Mouse (Mus musculus): ENCODE measurements around the gene Rerg. TPM values are rescaled to one million over a fixed set of nuclear protein-coding genes. Genes with fewer than 3 reads are reported as not detected.

Gene Rerg
- polyA plus RNA-seq, 1 experiment from 2014 or later: 31.9 TPM

- no peaks in the 10 kb centered on the region for H3K27me3 ChIP-seq
- no peaks in the 10 kb centered on the region for H3K9me3 ChIP-seq (replicated peaks)
- no peak overlapping the region for H3K27ac ChIP-seq (replicated peaks)
- no peak overlapping the region for H3K4me3 ChIP-seq (replicated peaks)
- ATAC-seq (ENCODE audit: insufficient number of reproducible peaks, low FRiP score, low TSS enrichment, low read depth): no peak
- WGBS: 75% methylated on average over 9 of the region's 9 CpGs
- H3K4me1 ChIP-seq: 0 out of 2 replicates have a peak, but pooled peaks cover under 1% of the 10 kb centered on the region
- no peak overlapping the region for H3K9ac ChIP-seq
- no peak overlapping the region for H3K4me2 ChIP-seq (replicated peaks)
- no peaks in the 10 kb centered on the region for H3K36me3 ChIP-seq
These were observed 98.8 kb downstream of the Rerg start for GRCm38 (mm10) chr6:137071466-137071865.

GRCm38 (mm10) chr6:137065506-137065905 lies 104.8 kb downstream of the Rerg start:
- Histone ChIP-seq H3K36me3 (no peaks in the 10 kb centered on the region), H3K4me2 (replicated peaks) (no peak overlapping the region), H3K27me3 (no peaks in the 10 kb centered on the region), H3K4me1 (peaks cover 16% of the 10 kb centered on the region), H3K9ac (no peak overlapping the region), H3K9me3 (replicated peaks) (no peaks in the 10 kb centered on the region), H3K4me3 (replicated peaks) (no peak overlapping the region), H3K27ac (replicated peaks) (no peak overlapping the region)
- no peak for ATAC-seq (ENCODE audit: insufficient number of reproducible peaks, low FRiP score, low TSS enrichment, low read depth)
- 84% methylated on average over 7 of the region's 7 CpGs for WGBS

- ATAC-seq (ENCODE audit: insufficient number of reproducible peaks, low FRiP score, low TSS enrichment, low read depth): no peak
- Histone ChIP-seq H3K9me3 (replicated peaks) (no peaks in the 10 kb centered on the region), H3K36me3 (no peaks in the 10 kb centered on the region), H3K27me3 (no peaks in the 10 kb centered on the region), H3K4me3 (replicated peaks) (no peak overlapping the region), H3K4me1 (peaks cover 18% of the 10 kb centered on the region), H3K9ac (no peak overlapping the region), H3K4me2 (replicated peaks) (no peak overlapping the region), H3K27ac (replicated peaks) (no peak overlapping the region)
- 87% methylated on average over 14 of the region's 14 CpGs for WGBS
These were observed 105.5 kb downstream of the Rerg start for GRCm38 (mm10) chr6:137064786-137065185.

GRCm38 (mm10) chr6:137063239-137063940 lies 106.9 kb downstream of the Rerg start:
- no peak for ATAC-seq (ENCODE audit: insufficient number of reproducible peaks, low FRiP score, low TSS enrichment, low read depth)
- H3K36me3 ChIP-seq: no peaks in the 10 kb centered on the region
- H3K9me3 ChIP-seq (replicated peaks): no peaks in the 10 kb centered on the region
- 0 out of 2 replicates have a peak overlapping the region, but pooled peaks have one; percentile 34 for H3K27ac ChIP-seq (replicated peaks)
- H3K4me1 ChIP-seq: peaks cover 18% of the 10 kb centered on the region
- no peak overlapping the region for H3K4me3 ChIP-seq (replicated peaks)
- no peak overlapping the region for H3K9ac ChIP-seq
- 65% methylated on average over 10 of the region's 10 CpGs for WGBS
- no peak overlapping the region for H3K4me2 ChIP-seq (replicated peaks)
- H3K27me3 ChIP-seq: no peaks in the 10 kb centered on the region

GRCm38 (mm10) chr6:137061880-137062531 lies 108.3 kb downstream of the Rerg start:
- H3K4me2 ChIP-seq (replicated peaks): no peak overlapping the region
- no peaks in the 10 kb centered on the region for H3K27me3 ChIP-seq
- peak overlapping the region; percentile 31 for H3K27ac ChIP-seq (replicated peaks)
- 63% methylated on average over 18 of the region's 18 CpGs for WGBS
- no peak overlapping the region for H3K4me3 ChIP-seq (replicated peaks)
- H3K36me3 ChIP-seq: no peaks in the 10 kb centered on the region
- H3K9ac ChIP-seq: no peak overlapping the region
- no peak for ATAC-seq (ENCODE audit: insufficient number of reproducible peaks, low FRiP score, low TSS enrichment, low read depth)
- H3K4me1 ChIP-seq: peaks cover 18% of the 10 kb centered on the region
- H3K9me3 ChIP-seq (replicated peaks): no peaks in the 10 kb centered on the region

- WGBS: 60% methylated on average over 5 of the region's 5 CpGs
- no peak overlapping the region for H3K9ac ChIP-seq
These were observed 109.7 kb downstream of the Rerg start for GRCm38 (mm10) chr6:137060595-137060994.

GRCm38 (mm10) chr6:137058257-137058656 lies 112.0 kb downstream of the Rerg start:
- Histone ChIP-seq H3K4me3 (replicated peaks) (no peak overlapping the region), H3K27me3 (no peaks in the 10 kb centered on the region), H3K9me3 (replicated peaks) (no peaks in the 10 kb centered on the region), H3K9ac (no peak overlapping the region), H3K27ac (replicated peaks) (no peak overlapping the region), H3K36me3 (peaks cover 4% of the 10 kb centered on the region; the same call in 1 of the 2 replicates), H3K4me2 (replicated peaks) (no peak overlapping the region), H3K4me1 (peaks cover 18% of the 10 kb centered on the region)
- WGBS: 89% methylated on average over 2 of the region's 2 CpGs
- no peak for ATAC-seq (ENCODE audit: insufficient number of reproducible peaks, low FRiP score, low TSS enrichment, low read depth)

More at GRCm38 (mm10) chr6:137060595-137060994, 109.7 kb downstream of the Rerg start:
- no peak for ATAC-seq (ENCODE audit: insufficient number of reproducible peaks, low FRiP score, low TSS enrichment, low read depth)
- H3K27me3 ChIP-seq: no peaks in the 10 kb centered on the region
- no peak overlapping the region for H3K4me2 ChIP-seq (replicated peaks)
- H3K4me1 ChIP-seq: peaks cover 18% of the 10 kb centered on the region
- no peak overlapping the region for H3K4me3 ChIP-seq (replicated peaks)
- no peak overlapping the region for H3K27ac ChIP-seq (replicated peaks)
- H3K36me3 ChIP-seq: peaks cover 4% of the 10 kb centered on the region; the same call in 1 of the 2 replicates
- H3K9me3 ChIP-seq (replicated peaks): no peaks in the 10 kb centered on the region

GRCm38 (mm10) chr6:137054073-137054472 lies 116.2 kb downstream of the Rerg start:
- H3K27me3 ChIP-seq: no peaks in the 10 kb centered on the region
- H3K9me3 ChIP-seq (replicated peaks): no peaks in the 10 kb centered on the region
- no peak overlapping the region for H3K4me3 ChIP-seq (replicated peaks)
- H3K27ac ChIP-seq (replicated peaks): no peak overlapping the region
- no peak overlapping the region for H3K4me2 ChIP-seq (replicated peaks)
- no peak for ATAC-seq (ENCODE audit: insufficient number of reproducible peaks, low FRiP score, low TSS enrichment, low read depth)
- H3K4me1 ChIP-seq: no peaks in the 10 kb centered on the region
- H3K36me3 ChIP-seq: peaks cover 4% of the 10 kb centered on the region; the same call in 1 of the 2 replicates
- no peak overlapping the region for H3K9ac ChIP-seq
- 79% methylated on average over 2 of the region's 2 CpGs for WGBS

- no peak overlapping the region for H3K4me3 ChIP-seq (replicated peaks)
- no peaks in the 10 kb centered on the region for H3K4me1 ChIP-seq
- peaks cover 4% of the 10 kb centered on the region; the same call in 1 of the 2 replicates for H3K36me3 ChIP-seq
- no peak overlapping the region for H3K4me2 ChIP-seq (replicated peaks)
- H3K27me3 ChIP-seq: no peaks in the 10 kb centered on the region
- 79% methylated on average over 5 of the region's 5 CpGs for WGBS
- H3K9ac ChIP-seq: no peak overlapping the region
- H3K9me3 ChIP-seq (replicated peaks): no peaks in the 10 kb centered on the region
- no peak overlapping the region for H3K27ac ChIP-seq (replicated peaks)
- no peak for ATAC-seq (ENCODE audit: insufficient number of reproducible peaks, low FRiP score, low TSS enrichment, low read depth)
These were observed 116.8 kb downstream of the Rerg start for GRCm38 (mm10) chr6:137053464-137053863.

- no peak for ATAC-seq (ENCODE audit: insufficient number of reproducible peaks, low FRiP score, low TSS enrichment, low read depth)
- H3K4me1 ChIP-seq: no peaks in the 10 kb centered on the region
- 91% methylated on average over 9 of the region's 9 CpGs for WGBS
- no peak overlapping the region for H3K4me2 ChIP-seq (replicated peaks)
- no peaks in the 10 kb centered on the region for H3K27me3 ChIP-seq
- peaks cover 4% of the 10 kb centered on the region; the same call in 1 of the 2 replicates for H3K36me3 ChIP-seq
- no peak overlapping the region for H3K4me3 ChIP-seq (replicated peaks)
- no peak overlapping the region for H3K9ac ChIP-seq
- no peak overlapping the region for H3K27ac ChIP-seq (replicated peaks)
- no peaks in the 10 kb centered on the region for H3K9me3 ChIP-seq (replicated peaks)
These were observed 117.3 kb downstream of the Rerg start for GRCm38 (mm10) chr6:137053006-137053405.

GRCm38 (mm10) chr6:137047036-137047435 lies 123.3 kb downstream of the Rerg start:
- WGBS: 81% methylated on average over 11 of the region's 11 CpGs
- Histone ChIP-seq H3K4me3 (replicated peaks) (no peak overlapping the region), H3K4me2 (replicated peaks) (no peak overlapping the region), H3K9ac (no peak overlapping the region), H3K27ac (replicated peaks) (no peak overlapping the region), H3K4me1 (no peaks in the 10 kb centered on the region), H3K36me3 (no peaks in the 10 kb centered on the region), H3K27me3 (no peaks in the 10 kb centered on the region), H3K9me3 (replicated peaks) (no peaks in the 10 kb centered on the region)
- ATAC-seq (ENCODE audit: insufficient number of reproducible peaks, low FRiP score, low TSS enrichment, low read depth): no peak
